Mouse (Mus musculus) cerebral cortex, adult 2 months (tissue): Measurements from ENCODE around the gene Zfp882.

ENCODE experiments used
- WGBS: fragments of 180-500 bp; shearing (Covaris S2); methylation state at CpG from one replicate; pipeline ENCODE4 v1.1.7; 2018; 5-methylcytosine and 5-hydroxymethylcytosine counted together

Zfp882 gene

GRCm38 (mm10) chr8:71908309-71909261 lies at the start of gene Zfp882, which contains the start of gene Zfp617:
Zfp882 (plus strand) TSS chr8:71908608.
Zfp617 (plus strand) TSS chr8:71908635.
- 4% methylated on average over 47 of the region's 47 CpGs for WGBS

- WGBS: 70% methylated on average over 1 of the region's 1 CpGs
These were observed 46.9 kb upstream of the Zfp882 start for GRCm38 (mm10) chr8:71861551-71861950.

- WGBS: 3% methylated on average over 44 of the region's 45 CpGs
These were observed 26.7 kb upstream of the Zfp882 start, which contains the start of gene Zfp709 for GRCm38 (mm10) chr8:71881618-71882274. Zfp709 (plus strand) TSS chr8:71882019.

GRCm38 (mm10) chr8:71900666-71901065 lies 7.7 kb upstream of the Zfp882 start:
- 45% methylated on average over 11 of the region's 11 CpGs for WGBS

GRCm38 (mm10) chr8:71903084-71903483 lies 5.3 kb upstream of the Zfp882 start:
- 58% methylated on average over 1 of the region's 1 CpGs for WGBS

GRCm38 (mm10) chr8:71906809-71907208 lies 1.6 kb upstream of the Zfp882 start:
- 93% methylated on average over 1 of the region's 1 CpGs for WGBS

- WGBS: 87% methylated on average over 5 of the region's 5 CpGs
These were observed 580 bp upstream of the Zfp882 start for GRCm38 (mm10) chr8:71907798-71908257.

GRCm38 (mm10) chr8:71912286-71912685 lies 3.9 kb downstream of the Zfp882 start:
- WGBS: 87% methylated on average over 2 of the region's 2 CpGs

- under 1% methylated on average over 57 of the region's 57 CpGs for WGBS
These were observed 14.4 kb downstream of the Zfp882 start for GRCm38 (mm10) chr8:71922567-71923401.

- WGBS: 98% methylated on average over 5 of the region's 5 CpGs
These were observed 17.4 kb downstream of the Zfp882 start for GRCm38 (mm10) chr8:71925791-71926190.

- 99% methylated on average over 3 of the region's 3 CpGs for WGBS
These were observed 18.1 kb downstream of the Zfp882 start for GRCm38 (mm10) chr8:71926551-71926950.

GRCm38 (mm10) chr8:71938037-71938436 lies 29.6 kb downstream of the Zfp882 start:
- 85% methylated on average over 2 of the region's 2 CpGs for WGBS

GRCm38 (mm10) chr8:71940293-71941208 lies 32.1 kb downstream of the Zfp882 start:
- WGBS: 83% methylated on average over 2 of the region's 2 CpGs

GRCm38 (mm10) chr8:71941776-71942175 lies 33.4 kb downstream of the Zfp882 start:
- WGBS: 78% methylated on average over 1 of the region's 1 CpGs

GRCm38 (mm10) chr8:71948624-71949023 lies 40.2 kb downstream of the Zfp882 start:
- WGBS: 87% methylated on average over 5 of the region's 5 CpGs

GRCm38 (mm10) chr8:71950482-71951221 lies 42.2 kb downstream of the Zfp882 start, which contains the start of gene Zfp961:
Zfp961 (plus strand) TSS chr8:71951038.
- 4% methylated on average over 34 of the region's 34 CpGs for WGBS

- 20% methylated on average over 14 of the region's 14 CpGs for WGBS
These were observed 43.2 kb downstream of the Zfp882 start for GRCm38 (mm10) chr8:71951436-71952161.

- 97% methylated on average over 1 of the region's 1 CpGs for WGBS
These were observed 44.1 kb downstream of the Zfp882 start for GRCm38 (mm10) chr8:71952489-71952888.
